Mouse (Mus musculus) MEL (cell line): Measurements from ENCODE around the gene Map2k4. TPM values are rescaled to one million over a fixed set of nuclear protein-coding genes. Genes with fewer than 3 reads are reported as not detected.

ENCODE experiments used
- DNase-seq: peaks from one replicate; pipeline ENCODE4 v3.0.0; 2011; ENCODE audit warnings: low read depth, low spot score
- H3K27ac ChIP-seq: 2 replicates; pipeline ENCODE4 v1.5.1; 2012; ENCODE audit warnings: low read depth, mild to moderate bottlenecking, control low read depth, low read length, moderate library complexity; ENCODE audit not compliant: control insufficient read depth
- H3K27me3 ChIP-seq, 2 experiments: fragments of 150-350 bp in 1 of 2; sonication (generic) in 1 of 2; 2 replicates each; pipeline ENCODE4 v1.6.1; 2012; ENCODE audit warnings: low read length in 2 of 2, mild to moderate bottlenecking in 2 of 2, improper control_type of control experiment in 1 of 2, moderate library complexity in 1 of 2; ENCODE audit not compliant: insufficient read depth in 2 of 2, control insufficient read depth in 1 of 2
- H3K36me3 ChIP-seq, 2 experiments: 2 replicates each; pipeline ENCODE4 v1.6.1; 2012 to 2014; ENCODE audit warnings: low read length in 2 of 2, improper control_type of control experiment in 1 of 2, inconsistent platforms in 1 of 2, mild to moderate bottlenecking in 1 of 2; ENCODE audit not compliant: insufficient read depth in 2 of 2, control insufficient read depth in 1 of 2
- H3K4me1 ChIP-seq, 2 experiments: fragments of 150-350 bp in 1 of 2; sonication (generic) in 1 of 2; 2 replicates each; pipeline ENCODE4 v1.6.1; 2012; ENCODE audit warnings: low read length in 2 of 2, improper control_type of control experiment in 1 of 2, mild to moderate bottlenecking in 1 of 2; ENCODE audit not compliant: insufficient read depth in 2 of 2, control insufficient read depth in 1 of 2
- H3K4me3 ChIP-seq, 2 experiments: fragments of 150-350 bp in 1 of 2; sonication (generic) in 1 of 2; 2 replicates each; pipeline ENCODE4 v1.5.1; 2012; ENCODE audit warnings: low read depth in 2 of 2, low read length in 2 of 2, mild to moderate bottlenecking in 2 of 2, moderate library complexity in 2 of 2, control low read depth in 1 of 2, improper control_type of control experiment in 1 of 2; ENCODE audit not compliant: control insufficient read depth in 1 of 2, insufficient read depth in 1 of 2
- H3K79me2 ChIP-seq: 2 replicates; pipeline ENCODE4 v1.6.1; 2012; ENCODE audit warnings: mild to moderate bottlenecking, low read length, moderate library complexity; ENCODE audit not compliant: control insufficient read depth, poor library complexity, insufficient read depth
- H3K9ac ChIP-seq: 2 replicates; pipeline ENCODE4 v1.6.1; 2012; ENCODE audit warnings: low read depth, mild to moderate bottlenecking, control low read depth, low read length, moderate library complexity; ENCODE audit not compliant: control insufficient read depth, poor library complexity, severe bottlenecking
- H3K9me3 ChIP-seq: fragments of 150-350 bp; sonication (generic); replicated peaks from 2 replicates; pipeline ENCODE4 v1.6.1; 2012; ENCODE audit warnings: mild to moderate bottlenecking, low read length, improper control_type of control experiment, moderate library complexity; ENCODE audit not compliant: insufficient read depth
- BHLHE40 ChIP-seq: IDR thresholded peaks from 2 replicates; pipeline ENCODE4 v1.6.1; 2012; ENCODE audit warnings: low read depth, mild to moderate bottlenecking, inconsistent platforms, low read length, improper control_type of control experiment, borderline replicate concordance
- CHD1 ChIP-seq: IDR thresholded peaks from 2 replicates; pipeline ENCODE4 v1.6.1; 2012; ENCODE audit warnings: low read depth, mild to moderate bottlenecking, inconsistent platforms, low read length, improper control_type of control experiment
- CTCF ChIP-seq, 3 experiments: IDR thresholded peaks in 2 of 3; conservative IDR thresholded peaks in 1 of 3; 2 replicates each; pipeline ENCODE4 v1.5.1; 2011 to 2012; ENCODE audit warnings: low read length in 3 of 3, low read depth in 2 of 3, mild to moderate bottlenecking in 2 of 3, improper control_type of control experiment in 1 of 3, inconsistent platforms in 1 of 3, mixed read lengths in 1 of 3, moderate library complexity in 1 of 3; ENCODE audit not compliant: control insufficient read depth in 1 of 3, insufficient read depth in 1 of 3, poor library complexity in 1 of 3, severe bottlenecking in 1 of 3
- E2F4 ChIP-seq: IDR thresholded peaks from 2 replicates; pipeline ENCODE4 v1.6.1; 2011; ENCODE audit warnings: low read depth, low read length, improper control_type of control experiment, borderline replicate concordance
- GABPA ChIP-seq: IDR thresholded peaks from 2 replicates; pipeline ENCODE4 v1.6.1; 2012; ENCODE audit warnings: low read depth, mild to moderate bottlenecking, inconsistent platforms, low read length, improper control_type of control experiment, moderate library complexity
- HCFC1 ChIP-seq: IDR thresholded peaks from 2 replicates; pipeline ENCODE4 v1.6.1; 2012; ENCODE audit warnings: low read depth, mild to moderate bottlenecking, inconsistent platforms, low read length, improper control_type of control experiment, moderate library complexity
- JUND ChIP-seq: IDR thresholded peaks from 2 replicates; pipeline ENCODE4 v1.6.1; 2011; ENCODE audit warnings: low read depth, mild to moderate bottlenecking, improper control_type of control experiment, low read length
- MAFK ChIP-seq: IDR thresholded peaks from 2 replicates; pipeline ENCODE4 v1.6.1; 2011; ENCODE audit warnings: low read depth, mild to moderate bottlenecking, low read length, improper control_type of control experiment, borderline replicate concordance
- MXI1 ChIP-seq: IDR thresholded peaks from 2 replicates; pipeline ENCODE4 v1.6.1; 2011; ENCODE audit warnings: mild to moderate bottlenecking, low read depth, low read length, improper control_type of control experiment
- MYB ChIP-seq: IDR thresholded peaks from 2 replicates; pipeline ENCODE4 v1.6.1; 2011; ENCODE audit warnings: mild to moderate bottlenecking, low read depth, low read length, improper control_type of control experiment
- NELFE ChIP-seq: IDR thresholded peaks from 2 replicates; pipeline ENCODE4 v1.6.1; 2011; ENCODE audit warnings: low read depth, low read length, improper control_type of control experiment
- NRF1 ChIP-seq: IDR thresholded peaks from 2 replicates; pipeline ENCODE4 v1.6.1; 2014; ENCODE audit warnings: low read depth, mild to moderate bottlenecking, inconsistent platforms, low read length, improper control_type of control experiment, moderate library complexity; ENCODE audit not compliant: poor library complexity, insufficient read depth, severe bottlenecking
- POLR2A ChIP-seq, 2 experiments: IDR thresholded peaks; 2 replicates each; pipeline ENCODE4 v1.6.1; 2011 to 2012; ENCODE audit warnings: low read length in 2 of 2, mild to moderate bottlenecking in 2 of 2, control low read depth in 1 of 2, improper control_type of control experiment in 1 of 2, low read depth in 1 of 2, moderate library complexity in 1 of 2; ENCODE audit not compliant: control insufficient read depth in 1 of 2, insufficient read depth in 1 of 2, poor library complexity in 1 of 2
- POLR2AphosphoS2 ChIP-seq: IDR thresholded peaks from 2 replicates; pipeline ENCODE4 v1.6.1; 2011; ENCODE audit warnings: low read length, improper control_type of control experiment
- RAD21 ChIP-seq: IDR thresholded peaks from 2 replicates; pipeline ENCODE4 v1.6.1; 2011; ENCODE audit warnings: mild to moderate bottlenecking, low read depth, low read length, improper control_type of control experiment
- SIN3A ChIP-seq: IDR thresholded peaks from 2 replicates; pipeline ENCODE4 v1.6.1; 2012; ENCODE audit warnings: low read length, improper control_type of control experiment, inconsistent platforms
- TAL1 ChIP-seq: IDR thresholded peaks from 2 replicates; pipeline ENCODE4 v1.6.1; 2012; ENCODE audit warnings: mild to moderate bottlenecking, inconsistent platforms, low read length, moderate library complexity, mixed read lengths
- UBTF ChIP-seq: IDR thresholded peaks from 2 replicates; pipeline ENCODE4 v1.6.1; 2012; ENCODE audit warnings: low read depth, mild to moderate bottlenecking, inconsistent platforms, low read length, improper control_type of control experiment, moderate library complexity, borderline replicate concordance; ENCODE audit not compliant: insufficient read depth
- USF1 ChIP-seq: IDR thresholded peaks from 2 replicates; pipeline ENCODE4 v1.6.1; 2014; ENCODE audit warnings: low read depth, mild to moderate bottlenecking, inconsistent platforms, low read length, improper control_type of control experiment, moderate library complexity
- ZKSCAN1 ChIP-seq: IDR thresholded peaks from 2 replicates; pipeline ENCODE4 v1.6.1; 2012; ENCODE audit warnings: low read depth, mild to moderate bottlenecking, inconsistent platforms, low read length, improper control_type of control experiment, moderate library complexity
- polyA plus RNA-seq, 2 experiments: library from polyadenylated mRNA; stranded (reverse) in 1 of 2; unstranded in 1 of 2; fragments of >175 nt in 1 of 2; fragments of >200 nt in 1 of 2; gene quantifications; 2 replicates each; pipeline versions ENCODE4 v1.2.1 to v1.2.4; 2012; ENCODE audit warnings: low replicate concordance in 2 of 2, low read depth in 1 of 2; ENCODE audit not compliant: insufficient read length in 2 of 2, insufficient read depth in 1 of 2, missing spikeins in 1 of 2
- total RNA-seq: library from RNA; depleted of rRNA; stranded (reverse); fragments of 300-350 nt; gene quantifications from 2 replicates; pipeline ENCODE4 v1.2.3, GENCODE M21; 2012

The Map2k4 gene
- total and polyA plus RNA-seq, 3 experiments: 20.0 to 70.7 (median 21.8) TPM

DNA sequence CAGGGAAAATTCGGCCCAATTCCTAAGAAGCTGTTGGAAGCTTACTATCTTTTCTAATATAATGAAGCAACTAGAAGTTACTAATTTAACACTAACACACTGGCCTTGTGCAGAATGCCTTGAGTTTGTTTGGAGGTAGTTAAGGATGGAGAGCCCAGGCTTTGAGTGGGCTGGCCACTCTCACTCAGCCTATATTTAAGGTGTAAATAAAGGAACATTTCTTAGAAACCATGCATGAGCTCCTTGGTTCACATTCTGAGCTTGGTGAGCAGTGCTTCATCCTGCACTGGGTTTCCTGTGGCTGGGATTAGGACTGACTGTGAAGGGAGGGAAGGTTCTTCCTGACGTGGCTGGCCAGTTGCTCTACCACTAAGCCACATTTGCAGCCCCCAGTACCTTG is 64.4 kb downstream of the Map2k4 start:
- no peak overlapping the region for H3K4me3 ChIP-seq
- DNase-seq: no peak
- peaks cover 2 to 5% of the 10 kb centered on the region in 2 experiments; a peak in 3 of 4 replicates for H3K36me3 ChIP-seq
- no peak overlapping the region for H3K27ac ChIP-seq
- H3K27me3 ChIP-seq: no peaks in the 10 kb centered on the region
- H3K9ac ChIP-seq: no peak overlapping the region
- no peaks in the 10 kb centered on the region for H3K4me1 ChIP-seq
- H3K9me3 ChIP-seq: no peaks in the 10 kb centered on the region
- TF ChIP-seq POLR2AphosphoS2 (no peak), NRF1 (no peak), MYB (no peak)
- no peaks in the 10 kb centered on the region for H3K79me2 ChIP-seq

DNA sequence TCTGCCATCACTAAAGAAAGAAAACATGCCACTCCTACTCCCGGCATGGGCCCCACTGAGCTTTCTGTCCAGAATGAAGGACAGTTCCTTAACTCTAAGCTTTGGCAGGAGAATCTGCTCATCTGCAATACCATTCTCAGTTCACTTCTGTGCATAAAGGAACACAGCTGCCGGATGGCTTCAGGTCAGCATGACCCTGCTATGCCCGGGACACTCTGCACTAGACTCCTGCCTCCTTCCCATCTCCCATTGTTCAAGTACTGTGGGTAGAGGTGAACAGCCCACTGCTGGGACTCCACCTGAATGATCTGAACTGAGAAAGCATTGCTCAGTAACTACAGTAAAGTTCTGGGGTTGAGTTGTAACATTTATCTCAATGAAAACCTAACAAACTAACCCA is 66.5 kb downstream of the Map2k4 start:
- Histone ChIP-seq H3K4me3 (no peak overlapping the region), H3K4me1 (no peaks in the 10 kb centered on the region), H3K36me3 (peaks cover 2 to 5% of the 10 kb centered on the region in 2 experiments; a peak in 2 of 4 replicates)

DNA sequence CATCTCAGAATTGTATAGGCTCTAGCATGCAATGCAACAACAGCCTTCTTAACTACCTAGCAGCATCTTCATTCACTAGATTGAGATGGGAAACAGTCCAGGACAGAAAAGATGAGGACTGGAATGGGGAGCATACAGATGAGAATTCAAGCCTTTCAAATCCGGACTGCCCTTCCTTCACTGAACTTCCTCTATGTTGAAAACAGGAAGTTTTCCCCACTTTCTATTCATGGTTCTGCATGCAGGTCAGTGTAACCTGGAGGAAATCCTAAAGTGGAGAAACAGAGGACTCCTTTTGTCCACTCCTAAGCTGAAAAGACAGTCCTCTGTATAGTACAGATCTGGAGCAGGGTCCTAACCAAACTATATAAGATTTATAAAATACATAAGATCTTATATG is 68.1 kb downstream of the Map2k4 start:
- Histone ChIP-seq H3K27ac (no peak overlapping the region), H3K27me3 (no peaks in the 10 kb centered on the region), H3K4me1 (peaks cover 0 to 5% of the 10 kb centered on the region in 2 experiments; a peak in 3 of 4 replicates), H3K9ac (no peak overlapping the region)
- TF ChIP-seq SIN3A (no peak), UBTF (no peak), USF1 (no peak), NELFE (no peak), POLR2AphosphoS2 (no peak), RAD21 (no peak)
- TF ChIP-seq, all 39 proteins: peak for 0
- no peak overlapping the region for H3K4me3 ChIP-seq
- peaks cover 5% of the 10 kb centered on the region in 2 experiments for H3K36me3 ChIP-seq
- DNase-seq: no peak
- H3K79me2 ChIP-seq: no peaks in the 10 kb centered on the region
- no peaks in the 10 kb centered on the region for H3K9me3 ChIP-seq

More for the DNA sequence above, 66.5 kb downstream of the Map2k4 start:
- no peak overlapping the region for H3K9ac ChIP-seq
- H3K79me2 ChIP-seq: no peaks in the 10 kb centered on the region
- TF ChIP-seq POLR2A (IDR thresholded peaks at IDR 0.05; ENCODE audit: control insufficient read depth in 1 of 2, insufficient read depth in 1 of 2, low read depth in 1 of 2, low read length in 2 of 2, poor library complexity in 1 of 2) (no peak), CHD1 (no peak), E2F4 (no peak), CTCF (IDR thresholded peaks at IDR 0.05 in 2 of 3, conservative IDR thresholded peaks at IDR 0.05 in 1 of 3; ENCODE audit: control insufficient read depth in 1 of 3, insufficient read depth in 1 of 3, low read depth in 2 of 3, low read length in 3 of 3, poor library complexity in 1 of 3, severe bottlenecking in 1 of 3) (no peak), ZKSCAN1 (no peak), BHLHE40 (no peak), MAFK (no peak), GABPA (no peak), TAL1 (no peak), HCFC1 (no peak), JUND (no peak), MXI1 (no peak)
- no peak overlapping the region for H3K27ac ChIP-seq
- DNase-seq: no peak
- H3K9me3 ChIP-seq: no peaks in the 10 kb centered on the region
- no peaks in the 10 kb centered on the region for H3K27me3 ChIP-seq
